Mouse (Mus musculus): ENCODE results near the gene Edn3. TPM values are rescaled to one million over a fixed set of nuclear protein-coding genes. Genes with fewer than 3 reads are reported as not detected.

The Edn3 gene
- polyA plus RNA-seq, 1 experiment from 2014 or later = 1.0 TPM

GRCm38 (mm10) chr2:174761452-174762101, 1.2 kb downstream of the Edn3 start:
- Histone ChIP-seq H3K27me3 (peaks cover 32% of the 10 kb centered on the region), H3K4me1 (replicated peaks) (peaks cover 7% of the 10 kb centered on the region), H3K36me3 (no peaks in the 10 kb centered on the region), H3K9me3 (replicated peaks) (no peaks in the 10 kb centered on the region), H3K9ac (no peak overlapping the region), H3K4me2 (peak overlapping the region; percentile 93; the same call in 1 of the 2 replicates), H3K27ac (no peak overlapping the region), H3K4me3 (no peak overlapping the region)
- no peak for ATAC-seq (replicated peaks; ENCODE audit: insufficient number of reproducible peaks, insufficient read depth, low FRiP score, low read depth)
- WGBS = 64% methylated on average over 6 of the region's 6 CpGs

GRCm38 (mm10) chr2:174762310-174762709, 1.9 kb downstream of the Edn3 start:
- H3K4me1 ChIP-seq (replicated peaks) = peaks cover 7% of the 10 kb centered on the region
- no peaks in the 10 kb centered on the region for H3K9me3 ChIP-seq (replicated peaks)
- no peak overlapping the region for H3K4me2 ChIP-seq
- H3K27me3 ChIP-seq = peaks cover 32% of the 10 kb centered on the region
- no peak overlapping the region for H3K9ac ChIP-seq
- no peak overlapping the region for H3K27ac ChIP-seq
- no peak overlapping the region for H3K4me3 ChIP-seq
- no peak for ATAC-seq (replicated peaks; ENCODE audit: insufficient number of reproducible peaks, insufficient read depth, low FRiP score, low read depth)
- no peaks in the 10 kb centered on the region for H3K36me3 ChIP-seq
- 84% methylated on average over 2 of the region's 2 CpGs for WGBS

DNA sequence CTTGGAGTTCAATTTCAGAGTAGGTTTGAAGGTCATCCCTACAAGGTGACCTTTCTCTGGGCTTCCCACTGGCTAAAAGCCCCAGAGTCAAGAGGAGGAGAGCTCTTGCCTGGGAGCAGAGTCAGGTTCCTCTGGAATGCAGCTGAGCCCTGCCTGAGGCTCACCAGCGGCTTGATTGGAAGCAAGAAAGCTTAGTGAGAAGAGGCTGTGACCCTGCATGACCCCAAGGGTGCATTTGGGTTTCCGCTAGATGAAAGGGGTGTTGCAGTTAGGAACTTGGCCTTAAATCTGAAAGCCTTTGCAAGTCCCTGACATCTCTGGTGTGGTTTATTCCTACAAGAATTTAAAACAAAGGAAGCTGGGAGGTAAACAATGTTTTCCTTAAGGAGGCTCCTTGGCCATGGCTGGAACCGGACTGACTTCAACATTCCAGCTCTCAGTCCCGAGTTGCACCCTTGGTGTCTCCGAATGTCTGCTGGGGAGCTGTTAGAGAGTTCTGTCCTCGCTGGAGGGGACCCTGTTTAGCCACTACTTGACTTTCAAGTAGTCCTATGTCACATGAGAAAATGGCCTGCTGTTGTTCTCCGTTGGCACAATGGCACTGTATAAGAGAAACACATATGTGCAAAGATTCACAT, 8.6 kb downstream of the Edn3 start:
- no peak for ATAC-seq (replicated peaks; ENCODE audit: insufficient number of reproducible peaks, insufficient read depth, low FRiP score, low read depth)

DNA sequence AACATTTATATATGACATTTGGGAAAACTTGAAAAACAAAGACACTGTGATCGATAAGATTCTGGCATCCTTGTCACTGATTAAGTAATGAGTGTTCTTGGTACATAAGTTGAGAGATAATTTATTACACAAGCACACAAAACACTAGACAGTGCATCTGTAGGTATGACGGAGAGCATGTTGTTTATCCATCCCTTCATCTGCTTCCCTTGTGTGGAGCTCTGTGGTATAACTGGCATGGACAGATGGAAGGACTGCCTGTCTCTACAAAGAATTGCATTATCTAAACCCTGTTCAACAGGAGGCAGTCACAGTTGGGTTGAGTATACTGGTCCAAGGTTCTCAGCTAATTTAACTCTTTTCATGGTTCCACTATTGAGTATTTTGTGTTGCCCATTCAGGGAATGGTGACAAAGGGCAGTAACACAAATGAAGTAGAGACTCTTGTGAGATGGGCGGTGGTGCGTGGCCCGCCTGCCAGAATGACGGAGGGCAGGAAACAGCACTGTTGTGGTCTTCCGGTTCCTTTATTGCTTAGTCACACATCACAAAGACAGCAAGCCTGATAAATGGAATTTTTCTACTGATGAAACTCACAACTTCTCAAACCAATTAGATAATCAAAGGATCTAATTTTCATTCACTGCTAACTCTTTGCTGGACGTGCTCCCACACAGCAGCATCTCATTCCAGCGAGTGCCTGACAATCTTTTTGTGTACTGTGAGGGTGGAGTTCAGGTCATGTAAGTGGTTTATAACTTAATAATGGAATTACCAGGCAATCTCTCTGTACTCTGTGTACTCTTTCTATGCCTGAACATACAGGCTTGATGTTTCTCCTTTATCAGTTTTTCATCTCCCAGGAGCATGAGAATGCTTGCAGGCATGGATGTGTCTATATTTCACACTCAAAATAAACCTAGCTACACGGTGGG, 14.0 kb downstream of the Edn3 start:
- WGBS = 71% methylated on average over 10 of the region's 10 CpGs
- peaks cover 4% of the 10 kb centered on the region; the same call in 1 of the 2 replicates for H3K4me1 ChIP-seq (replicated peaks)
- H3K27ac ChIP-seq = no peak overlapping the region
- no peaks in the 10 kb centered on the region for H3K36me3 ChIP-seq
- H3K4me2 ChIP-seq = no peak overlapping the region
- no peak overlapping the region for H3K9ac ChIP-seq
- H3K27me3 ChIP-seq = no peaks in the 10 kb centered on the region
- H3K9me3 ChIP-seq (replicated peaks) = no peaks in the 10 kb centered on the region
- ATAC-seq (replicated peaks; ENCODE audit: insufficient number of reproducible peaks, insufficient read depth, low FRiP score, low read depth) = no peak
- no peak overlapping the region for H3K4me3 ChIP-seq

More for the DNA sequence above, 8.6 kb downstream of the Edn3 start:
- no peak overlapping the region for H3K27ac ChIP-seq
- H3K36me3 ChIP-seq = no peaks in the 10 kb centered on the region
- no peak overlapping the region for H3K9ac ChIP-seq
- H3K4me3 ChIP-seq = no peak overlapping the region
- 55% methylated on average over 7 of the region's 7 CpGs for WGBS
- peaks cover 4% of the 10 kb centered on the region; the same call in 1 of the 2 replicates for H3K4me1 ChIP-seq (replicated peaks)
- no peaks in the 10 kb centered on the region for H3K27me3 ChIP-seq
- H3K4me2 ChIP-seq = no peak overlapping the region
- no peaks in the 10 kb centered on the region for H3K9me3 ChIP-seq (replicated peaks)

DNA sequence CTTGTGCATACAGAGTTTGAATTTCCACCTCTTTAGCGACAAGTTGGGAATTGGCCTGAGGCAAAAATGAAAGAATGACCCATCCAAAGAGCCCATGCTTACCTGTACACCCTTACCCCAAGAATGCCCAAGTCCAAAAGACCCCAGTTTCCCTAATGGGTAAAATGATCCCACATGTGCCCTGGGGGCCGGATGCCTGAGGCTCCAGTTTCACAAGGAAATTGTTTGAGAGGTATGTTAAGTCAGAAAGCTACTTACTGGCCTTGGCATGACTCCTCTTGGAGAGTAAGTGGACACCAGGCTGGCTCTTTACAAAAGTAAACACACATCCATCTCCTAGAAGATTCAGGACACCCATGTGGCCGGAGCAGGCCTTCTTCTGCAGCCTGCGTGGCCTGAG, 21.6 kb downstream of the Edn3 start:
- H3K9ac ChIP-seq = no peak overlapping the region
- H3K4me1 ChIP-seq (replicated peaks) = no peaks in the 10 kb centered on the region
- no peak for ATAC-seq (replicated peaks; ENCODE audit: insufficient number of reproducible peaks, insufficient read depth, low FRiP score, low read depth)
- H3K4me2 ChIP-seq = no peak overlapping the region
- no peak overlapping the region for H3K4me3 ChIP-seq
- no peaks in the 10 kb centered on the region for H3K27me3 ChIP-seq
- H3K9me3 ChIP-seq (replicated peaks) = no peaks in the 10 kb centered on the region
- H3K27ac ChIP-seq = no peak overlapping the region
- WGBS = 77% methylated on average over 4 of the region's 4 CpGs
- no peaks in the 10 kb centered on the region for H3K36me3 ChIP-seq

DNA sequence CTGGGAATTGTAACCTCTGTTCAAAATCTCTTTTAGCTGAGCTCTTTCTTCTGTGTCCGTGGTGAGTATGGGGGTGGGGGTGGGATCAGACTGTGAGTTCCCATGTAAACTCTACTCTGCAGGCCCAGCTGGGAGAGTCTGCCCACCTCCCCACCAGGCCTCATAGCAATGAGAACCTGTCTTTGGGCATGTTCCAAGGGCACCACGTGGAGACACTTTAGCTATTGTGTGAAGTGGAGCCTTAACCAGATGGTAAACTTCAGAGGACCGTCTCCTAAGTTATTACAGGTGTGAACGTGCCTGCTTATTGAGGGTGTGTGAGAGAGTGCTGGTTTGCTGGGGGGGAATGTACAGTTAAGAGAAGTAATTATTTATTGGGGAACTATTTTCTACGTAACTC, 22.5 kb downstream of the Edn3 start:
- Histone ChIP-seq H3K9ac (no peak overlapping the region), H3K4me2 (no peak overlapping the region), H3K27ac (no peak overlapping the region), H3K4me1 (replicated peaks) (no peaks in the 10 kb centered on the region), H3K27me3 (no peaks in the 10 kb centered on the region), H3K36me3 (no peaks in the 10 kb centered on the region), H3K4me3 (no peak overlapping the region), H3K9me3 (replicated peaks) (no peaks in the 10 kb centered on the region)
- ATAC-seq (replicated peaks; ENCODE audit: insufficient number of reproducible peaks, insufficient read depth, low FRiP score, low read depth) = no peak
- 63% methylated on average over 5 of the region's 5 CpGs for WGBS

GRCm38 (mm10) chr2:174788830-174789229, 28.4 kb downstream of the Edn3 start:
- H3K4me1 ChIP-seq (replicated peaks) = no peaks in the 10 kb centered on the region
- H3K27ac ChIP-seq = no peak overlapping the region
- no peaks in the 10 kb centered on the region for H3K27me3 ChIP-seq
- ATAC-seq (replicated peaks; ENCODE audit: insufficient number of reproducible peaks, insufficient read depth, low FRiP score, low read depth) = no peak
- H3K9me3 ChIP-seq (replicated peaks) = no peaks in the 10 kb centered on the region
- no peaks in the 10 kb centered on the region for H3K36me3 ChIP-seq
- no peak overlapping the region for H3K9ac ChIP-seq
- H3K4me2 ChIP-seq = no peak overlapping the region
- H3K4me3 ChIP-seq = no peak overlapping the region

DNA sequence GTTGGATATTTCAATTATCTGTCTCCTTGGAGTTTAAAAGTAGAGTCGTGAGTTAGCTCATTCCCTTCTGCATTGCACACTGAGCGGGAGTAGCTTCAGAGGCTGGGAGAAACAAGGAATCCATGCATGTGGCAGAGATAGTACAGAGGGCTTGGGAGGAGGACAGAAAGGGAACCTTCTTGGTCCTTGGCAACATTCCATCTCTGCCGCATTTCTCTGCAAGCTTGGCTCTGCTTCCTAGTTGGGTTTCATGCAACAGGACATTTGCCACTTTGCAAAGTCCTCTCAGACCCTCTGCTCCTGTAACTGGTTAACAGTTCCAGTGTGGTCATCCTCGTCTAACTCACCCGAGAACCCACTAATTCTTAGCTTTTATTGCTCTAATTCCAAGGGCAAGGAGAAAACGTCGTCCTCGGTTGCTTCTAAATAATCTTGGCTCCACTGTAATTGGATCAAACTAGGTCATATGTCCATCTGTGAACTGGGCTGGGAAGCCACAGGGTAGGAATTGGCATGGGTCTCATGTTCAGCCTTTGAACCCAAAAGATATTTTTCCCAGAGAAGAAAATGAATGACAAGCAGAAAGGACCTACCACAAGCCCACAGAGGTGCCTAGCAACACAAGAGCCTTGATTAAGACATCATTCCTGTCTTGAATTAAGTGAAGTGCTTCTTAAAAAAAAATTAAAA, 32.2 kb downstream of the Edn3 start:
- no peaks in the 10 kb centered on the region for H3K36me3 ChIP-seq
- H3K9ac ChIP-seq = no peak overlapping the region
- no peaks in the 10 kb centered on the region for H3K9me3 ChIP-seq (replicated peaks)
- H3K4me1 ChIP-seq (replicated peaks) = no peaks in the 10 kb centered on the region
- no peak overlapping the region for H3K4me2 ChIP-seq
- H3K27ac ChIP-seq = no peak overlapping the region
- no peak overlapping the region for H3K4me3 ChIP-seq
- 71% methylated on average over 8 of the region's 8 CpGs for WGBS
- no peak for ATAC-seq (replicated peaks; ENCODE audit: insufficient number of reproducible peaks, insufficient read depth, low FRiP score, low read depth)
- H3K27me3 ChIP-seq = no peaks in the 10 kb centered on the region

DNA sequence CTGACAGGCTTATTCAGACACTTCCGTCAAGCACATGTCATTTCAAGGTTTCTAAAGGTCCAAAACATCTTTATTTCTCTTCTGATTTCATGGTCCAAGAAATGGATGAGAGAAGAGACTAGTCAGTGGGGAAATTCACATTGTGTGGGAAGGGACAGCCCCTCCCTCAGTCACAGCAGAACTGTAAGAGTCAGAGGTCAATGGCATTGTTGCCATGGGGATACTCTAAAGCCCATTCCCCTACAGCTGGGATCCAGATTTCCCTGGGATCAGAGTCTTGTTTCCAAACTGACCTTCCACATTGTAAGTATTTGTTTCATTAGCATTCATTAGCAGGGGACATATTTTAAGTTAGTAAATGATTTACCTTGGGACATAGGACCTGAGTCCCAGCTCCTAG, 32.8 kb downstream of the Edn3 start:
- no peak overlapping the region for H3K9ac ChIP-seq
- H3K27ac ChIP-seq = no peak overlapping the region
- ATAC-seq (replicated peaks; ENCODE audit: insufficient number of reproducible peaks, insufficient read depth, low FRiP score, low read depth) = no peak
- no peaks in the 10 kb centered on the region for H3K36me3 ChIP-seq
- H3K9me3 ChIP-seq (replicated peaks) = no peaks in the 10 kb centered on the region
- no peaks in the 10 kb centered on the region for H3K27me3 ChIP-seq
- no peaks in the 10 kb centered on the region for H3K4me1 ChIP-seq (replicated peaks)
- WGBS = 90% methylated on average over 1 of the region's 1 CpGs
- no peak overlapping the region for H3K4me2 ChIP-seq
- H3K4me3 ChIP-seq = no peak overlapping the region

- 70% methylated on average over 2 of the region's 2 CpGs for WGBS
- no peak for ATAC-seq (replicated peaks; ENCODE audit: insufficient number of reproducible peaks, insufficient read depth, low FRiP score, low read depth)
- H3K27ac ChIP-seq = no peak overlapping the region
These were observed 36.6 kb downstream of the Edn3 start for GRCm38 (mm10) chr2:174796998-174797397.

DNA sequence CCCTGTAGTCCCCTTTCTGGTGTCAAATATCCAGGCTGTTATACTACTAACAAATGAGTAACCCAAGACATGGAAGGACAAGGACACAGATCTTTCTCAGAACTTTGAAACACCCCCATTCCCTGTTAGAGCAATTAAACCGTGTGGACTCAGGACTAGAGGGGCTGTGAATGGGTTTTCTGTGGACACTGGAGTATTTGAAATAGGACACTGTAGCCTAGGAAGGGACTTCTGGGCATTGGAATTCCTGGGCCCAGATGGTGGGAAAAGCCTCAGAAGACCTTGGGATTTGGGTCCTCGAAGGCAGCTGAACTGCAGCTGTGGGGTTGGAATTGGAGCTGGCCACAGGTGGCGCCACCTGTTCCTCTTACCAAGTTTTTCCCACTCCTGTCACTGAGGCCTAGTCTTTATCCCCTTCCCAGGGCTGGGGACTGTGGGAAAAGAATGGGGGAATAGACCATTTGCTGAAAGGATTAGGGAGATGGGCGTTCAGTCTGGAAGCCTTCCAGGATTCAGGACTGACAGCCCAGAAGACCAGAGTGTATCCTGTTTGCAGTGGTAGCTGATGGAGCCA, 37.2 kb downstream of the Edn3 start:
- no peak for ATAC-seq (replicated peaks; ENCODE audit: insufficient number of reproducible peaks, insufficient read depth, low FRiP score, low read depth)
- Histone ChIP-seq H3K9me3 (replicated peaks) (no peaks in the 10 kb centered on the region), H3K4me1 (replicated peaks) (no peaks in the 10 kb centered on the region), H3K36me3 (no peaks in the 10 kb centered on the region), H3K4me3 (no peak overlapping the region), H3K4me2 (no peak overlapping the region), H3K9ac (no peak overlapping the region), H3K27ac (no peak overlapping the region), H3K27me3 (no peaks in the 10 kb centered on the region)
- 68% methylated on average over 4 of the region's 4 CpGs for WGBS

More at GRCm38 (mm10) chr2:174796998-174797397, 36.6 kb downstream of the Edn3 start:
- H3K9ac ChIP-seq = no peak overlapping the region
- H3K36me3 ChIP-seq = no peaks in the 10 kb centered on the region
- no peak overlapping the region for H3K4me2 ChIP-seq
- H3K27me3 ChIP-seq = no peaks in the 10 kb centered on the region
- no peak overlapping the region for H3K4me3 ChIP-seq
- no peaks in the 10 kb centered on the region for H3K9me3 ChIP-seq (replicated peaks)
- H3K4me1 ChIP-seq (replicated peaks) = no peaks in the 10 kb centered on the region

Measured in heart, embryonic 15.5 days (tissue).